Mouse (Mus musculus) spleen, adult 2 months (tissue): ENCODE measurements around the gene Prpf40b.

Source experiments
- CTCF ChIP-seq: fragments of 200-500 bp; IDR thresholded peaks from 2 replicates; pipeline ENCODE4 v1.5.1; 2011; ENCODE audit warnings: mild to moderate bottlenecking, inconsistent platforms; ENCODE audit not compliant: insufficient read depth, insufficient read length, insufficient replicate concordance; ENCODE audit errors: extremely low read depth
- POLR2A ChIP-seq: fragments of 200-500 bp; IDR thresholded peaks from 2 replicates; pipeline ENCODE4 v1.6.1; 2011; ENCODE audit warnings: low read depth, low read length, inconsistent platforms

DNA sequence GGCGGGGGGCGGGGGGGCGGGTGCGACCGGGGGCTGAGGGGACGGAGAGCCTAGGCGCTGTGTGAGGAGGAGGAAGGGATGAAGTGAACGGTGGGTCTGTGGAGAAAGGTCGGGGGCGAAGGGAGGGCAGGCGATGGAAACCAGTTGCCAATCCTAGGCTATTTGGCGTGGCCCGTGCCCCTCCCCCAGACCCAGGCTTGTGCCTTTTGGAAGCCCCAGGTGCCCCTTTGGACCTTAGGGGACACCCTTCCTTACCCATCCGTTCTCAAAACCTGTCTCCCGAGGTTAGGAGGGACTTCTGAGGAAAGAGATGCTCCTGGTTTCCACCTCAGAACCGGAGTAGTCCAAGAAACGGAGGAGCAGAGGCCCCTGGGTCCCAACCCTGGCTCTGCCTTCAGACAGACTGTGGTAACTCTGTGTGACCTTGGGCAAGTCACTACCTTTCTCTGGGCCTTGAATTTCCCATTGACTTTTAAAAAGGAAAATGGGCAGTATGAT is 646 bp downstream of the Prpf40b start, which contains the start of gene Fam186b:
- no peak for TF ChIP-seq CTCF
- no peak for TF ChIP-seq POLR2A
